Mouse (Mus musculus) adrenal gland, adult 8-10 months (tissue): ENCODE data around the gene Fank1. TPM values are rescaled to one million over a fixed set of nuclear protein-coding genes. Genes with fewer than 3 reads are reported as not detected.
A peak's percentile ranks its signal among the peaks of the same experiment; 100 is the strongest.
"Not testable (repeated sequence)": the region's sequence is repeated elsewhere in the genome, so short reads cannot be mapped to it uniquely, and the experiment has no call there.

Source experiments
- DNase-seq: peaks from one replicate; pipeline ENCODE4 v3.0.0; 2022
- total RNA-seq, 4 experiments: library from RNA; stranded (reverse); gene quantifications; 2 replicates each; pipeline ENCODE4 v1.2.4; 2022

The Fank1 gene
- total RNA-seq, 4 experiments from 2014 or later = 0.20 to 1.0 (median 0.42) TPM; not detected in 1

GRCm38 (mm10) chr7:133839546-133839945 lies 62.9 kb downstream of the Fank1 start:
- DNase-seq = no peak

DNA sequence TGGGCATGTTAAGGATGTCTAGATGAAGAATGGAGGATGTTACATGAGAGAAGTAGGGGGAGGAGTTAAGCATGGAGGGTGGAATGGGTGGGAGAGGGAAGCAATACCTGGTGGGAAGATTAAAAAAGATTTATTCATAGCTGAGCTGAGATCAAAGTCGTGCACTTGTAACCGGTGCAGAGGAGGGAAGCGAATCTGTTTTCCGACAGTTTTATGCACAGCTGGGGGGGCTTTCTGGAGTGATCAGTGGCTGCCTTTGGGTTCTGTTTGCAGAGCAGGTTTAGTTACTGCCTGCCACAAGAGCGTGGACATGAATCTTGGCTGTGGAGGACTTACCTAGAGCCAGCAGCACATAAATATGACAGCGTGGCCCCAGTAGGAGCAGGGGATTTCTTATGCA lies 65.4 kb downstream of the Fank1 start:
- DNase-seq = no peak

GRCm38 (mm10) chr7:133847175-133847574 lies 70.5 kb downstream of the Fank1 start:
- no peak for DNase-seq

GRCm38 (mm10) chr7:133848180-133848579 lies 71.5 kb downstream of the Fank1 start:
- DNase-seq = no peak

DNA sequence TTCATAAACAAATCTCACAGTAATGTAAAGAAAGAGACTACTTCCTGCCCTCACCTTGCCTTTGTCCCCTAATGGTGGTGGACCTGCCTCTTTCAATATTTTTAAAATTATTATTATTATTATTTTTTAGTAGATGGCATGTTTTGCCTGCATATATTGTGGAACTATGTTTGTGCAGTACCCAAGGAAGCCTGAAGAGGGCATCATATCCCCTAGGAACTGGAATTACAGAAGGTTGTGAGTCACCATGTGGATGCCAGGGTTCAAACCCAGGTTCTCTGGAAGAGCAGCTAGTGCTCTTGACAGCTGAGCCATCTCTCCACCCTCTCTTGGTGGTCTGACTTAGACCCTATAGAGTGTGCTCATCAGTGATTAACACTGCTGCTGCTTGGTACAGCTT lies 74.1 kb downstream of the Fank1 start:
- DNase-seq = no peak

DNA sequence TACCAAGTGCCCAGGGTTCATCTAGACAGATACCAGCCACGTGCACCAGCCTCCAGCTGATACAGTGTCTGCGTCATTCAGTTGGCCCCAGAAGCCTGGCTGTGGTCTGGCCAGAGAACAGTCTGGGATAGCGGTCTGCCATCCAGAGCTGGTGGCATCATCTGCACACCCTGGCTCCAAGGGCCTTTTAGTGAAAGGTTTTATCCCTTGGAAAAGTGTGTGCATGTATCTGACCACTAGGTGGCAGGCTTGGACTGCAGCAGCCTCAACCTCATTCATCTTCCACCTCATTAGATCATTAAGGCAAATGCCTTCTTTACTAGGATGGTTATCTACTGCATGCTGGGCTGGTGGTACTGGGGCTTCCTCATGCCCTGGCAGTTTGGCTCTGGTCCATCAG lies 79.6 kb downstream of the Fank1 start:
- DNase-seq = peak; percentile 59

- no peak for DNase-seq
Measured at GRCm38 (mm10) chr7:133858506-133858905, 81.8 kb downstream of the Fank1 start.

GRCm38 (mm10) chr7:133859548-133859947 lies 82.9 kb downstream of the Fank1 start:
- DNase-seq = no peak

DNA sequence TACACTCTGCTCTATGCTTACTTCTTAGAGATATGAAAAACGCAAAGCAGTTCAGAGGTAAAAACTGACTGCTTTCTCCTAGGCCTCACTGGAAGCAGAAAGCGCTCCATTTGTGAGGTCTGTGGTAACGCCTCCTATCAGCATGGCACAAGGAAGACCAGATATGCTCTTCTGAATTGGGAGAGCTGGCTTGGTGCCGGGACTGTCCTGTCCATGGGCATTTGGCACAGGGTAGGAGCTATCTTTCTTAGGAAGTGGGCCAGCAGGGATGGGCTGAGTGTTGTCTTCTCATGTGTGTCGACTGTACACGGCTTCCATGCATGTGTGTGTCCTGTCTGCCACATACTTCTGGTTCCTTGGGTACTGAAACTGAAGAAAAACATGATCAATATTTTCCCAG lies 85.6 kb downstream of the Fank1 start:
- no peak for DNase-seq

DNA sequence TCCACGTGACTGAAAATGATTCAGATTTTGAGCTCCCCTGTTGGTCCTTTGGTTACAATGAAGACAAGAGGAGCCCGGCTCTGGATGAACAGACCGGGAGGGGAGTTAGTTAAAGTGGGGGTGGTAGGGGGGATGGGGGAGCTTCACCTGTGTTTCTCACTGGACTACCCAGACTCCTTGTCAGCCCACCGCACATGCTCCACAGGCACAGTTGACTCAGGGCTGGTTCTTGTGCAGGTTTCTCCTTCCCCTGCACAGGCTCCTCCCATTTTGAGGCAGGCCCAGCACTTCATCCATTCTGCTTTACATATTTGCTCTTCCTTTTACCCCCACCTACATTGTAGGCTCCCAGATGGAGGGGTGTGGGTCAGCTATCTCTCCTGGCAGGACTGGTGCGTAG lies 86.1 kb downstream of the Fank1 start:
- DNase-seq = no peak

DNA sequence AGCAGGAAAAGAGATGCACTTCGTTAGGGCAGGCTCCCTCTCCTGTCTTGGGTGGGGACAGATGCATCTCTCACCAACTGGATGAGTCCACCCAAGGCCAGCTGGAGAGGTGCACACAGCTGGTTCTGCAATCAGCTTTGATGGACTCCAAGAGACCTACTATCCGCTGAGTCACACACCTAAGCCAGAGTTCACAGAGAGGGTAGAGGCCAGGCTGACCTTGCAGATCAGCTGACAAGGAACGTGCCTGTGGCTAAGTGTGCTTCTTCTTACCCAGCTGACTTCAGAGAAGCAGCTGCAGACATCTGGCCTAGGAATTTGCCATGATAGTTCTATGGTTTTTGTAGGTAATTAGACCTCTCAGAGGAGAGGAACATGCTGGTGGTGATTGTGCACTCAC lies 86.5 kb downstream of the Fank1 start:
- peak; percentile 21 for DNase-seq

DNA sequence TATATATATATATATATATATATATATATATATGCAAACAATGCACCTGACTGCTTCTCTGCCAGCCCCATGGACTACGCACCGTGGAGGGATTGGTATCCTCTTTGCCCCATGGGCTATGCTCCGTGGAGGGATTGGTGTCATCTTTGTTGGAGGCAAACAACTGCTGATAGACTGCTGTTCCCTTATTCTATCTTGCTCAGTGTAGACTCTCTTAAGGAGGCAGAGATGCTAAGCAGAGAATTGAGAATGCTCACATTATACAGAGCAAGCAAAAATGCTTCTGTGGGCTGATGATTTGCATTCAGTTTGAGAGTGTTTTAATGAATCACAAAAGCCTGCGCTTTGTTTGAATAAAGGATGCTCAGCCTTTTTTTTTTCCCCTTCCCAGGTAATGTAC lies 87.0 kb downstream of the Fank1 start:
- no peak for DNase-seq

DNA sequence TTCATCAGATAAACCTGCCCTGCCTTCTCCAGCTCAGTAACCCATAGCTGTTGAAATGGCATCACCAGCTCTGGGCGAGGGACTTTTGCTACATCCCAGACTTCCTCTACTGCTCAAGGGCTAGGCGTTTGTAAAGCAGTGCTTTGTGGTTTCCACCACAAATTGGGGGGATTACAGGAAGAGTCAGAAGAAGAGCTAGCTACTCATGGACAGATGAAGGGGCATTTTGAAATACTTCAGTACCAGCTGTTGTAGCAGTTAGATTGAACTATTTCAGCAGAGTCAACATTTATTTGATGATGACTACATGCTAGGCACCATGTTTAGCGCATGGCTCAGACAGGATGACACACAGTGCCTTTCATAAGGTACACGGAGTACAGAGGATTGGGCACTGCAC lies 93.6 kb downstream of the Fank1 start:
- DNase-seq = no peak

GRCm38 (mm10) chr7:133872701-133873100 lies 96.0 kb downstream of the Fank1 start:
- DNase-seq = no peak

DNA sequence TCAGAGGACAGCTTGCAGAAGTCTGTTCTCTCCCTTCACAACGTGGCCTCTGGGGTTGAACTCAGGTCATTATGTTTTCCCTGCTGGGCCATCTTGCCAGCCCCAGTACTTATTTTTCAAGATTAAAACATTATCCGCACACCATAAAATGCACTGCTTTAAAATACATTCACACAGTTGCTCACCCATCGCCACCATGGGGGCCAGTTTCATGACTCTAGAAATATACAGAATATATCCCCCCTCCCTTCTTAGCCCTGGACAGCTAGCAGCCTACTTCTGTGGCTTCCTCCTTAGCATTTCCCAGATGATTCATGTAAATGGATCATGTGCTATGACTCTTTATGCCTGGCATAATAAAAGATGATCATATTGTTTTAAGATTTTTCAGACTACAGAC lies 99.5 kb downstream of the Fank1 start:
- DNase-seq = no peak

DNA sequence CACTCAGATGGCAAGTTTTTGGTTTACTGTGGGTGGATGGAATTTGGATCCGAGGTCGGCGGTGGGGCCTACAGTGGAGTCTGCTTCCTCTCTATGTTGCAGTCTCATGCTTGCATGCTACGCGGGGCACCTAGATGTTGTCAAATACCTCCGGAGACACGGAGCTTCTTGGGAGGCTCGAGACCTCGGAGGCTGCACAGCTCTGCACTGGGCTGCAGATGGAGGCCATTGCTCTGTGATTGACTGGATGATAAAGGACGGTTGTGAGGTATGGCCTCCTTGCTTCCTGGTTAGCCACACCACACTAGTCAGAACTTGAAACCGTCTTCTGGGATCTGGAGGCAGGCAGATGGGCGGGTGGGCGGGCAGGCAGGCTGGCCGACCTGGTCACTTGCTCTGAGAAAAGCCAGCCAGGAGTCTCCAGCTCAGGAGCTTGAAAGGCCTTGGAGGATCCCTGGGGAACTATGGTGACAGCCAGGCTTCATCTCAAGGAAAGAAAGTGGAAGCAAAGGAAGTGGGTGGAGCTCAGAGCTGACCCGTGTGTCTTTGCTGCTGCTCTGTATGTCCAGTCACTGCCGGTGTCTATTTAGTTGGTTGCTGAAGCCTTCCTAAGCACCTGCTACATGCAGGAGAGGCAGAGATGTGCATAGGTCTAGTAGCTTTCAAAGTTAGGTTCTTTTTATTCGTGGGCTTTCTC lies 100.1 kb downstream of the Fank1 start:
- DNase-seq = no peak

- DNase-seq = no peak
Measured at GRCm38 (mm10) chr7:133879761-133880160, 103.1 kb downstream of the Fank1 start.

GRCm38 (mm10) chr7:133884759-133885431 lies 108.2 kb downstream of the Fank1 start:
- not testable (repeated sequence) for DNase-seq

DNA sequence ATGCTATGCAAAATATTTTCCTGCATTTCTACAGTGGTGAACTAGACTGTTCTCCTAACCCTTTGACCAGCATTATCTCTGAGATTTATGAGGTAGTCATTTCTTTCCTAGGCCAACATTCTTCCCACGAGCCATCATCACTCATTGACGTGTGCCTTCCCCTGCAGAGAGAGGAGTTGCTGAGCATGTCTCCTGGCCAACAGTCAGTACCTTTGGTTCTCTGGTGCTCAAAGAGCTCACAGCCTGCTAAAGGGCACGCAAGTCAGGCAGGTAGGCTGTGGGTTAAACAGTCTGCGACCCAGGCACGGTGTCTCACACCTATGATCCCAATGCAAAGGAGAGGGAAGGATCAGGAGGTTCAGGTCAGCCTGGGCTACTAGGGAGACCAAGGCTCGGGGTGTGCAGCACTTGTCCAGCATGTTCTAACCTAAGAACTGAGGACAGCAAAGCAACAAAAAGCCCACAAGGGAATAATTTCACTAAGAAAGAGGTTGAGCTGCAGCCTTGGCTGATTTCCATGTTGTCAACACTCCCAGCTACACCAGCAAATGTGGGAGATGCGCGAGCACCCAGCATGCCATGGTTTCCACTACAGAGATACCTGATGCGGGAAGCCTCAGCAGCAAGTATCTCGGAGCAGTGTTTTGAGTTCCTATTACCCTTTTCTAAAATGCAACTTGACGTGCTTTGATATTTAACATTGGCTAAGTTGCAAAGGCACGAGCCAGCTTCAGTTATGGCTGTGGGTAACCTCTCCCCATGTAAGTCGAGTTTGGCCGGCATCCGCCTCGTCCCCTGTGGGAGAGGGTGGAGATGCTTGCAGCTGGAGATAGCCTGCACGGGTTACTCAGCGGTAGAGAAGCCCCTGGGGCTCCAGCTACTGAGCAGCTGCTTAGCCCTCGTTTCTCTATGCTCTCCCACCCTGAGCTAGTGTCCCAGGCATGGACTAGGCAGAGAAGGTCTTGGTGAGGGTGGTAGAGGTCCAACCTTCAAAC lies 112.6 kb downstream of the Fank1 start:
- no peak for DNase-seq

DNA sequence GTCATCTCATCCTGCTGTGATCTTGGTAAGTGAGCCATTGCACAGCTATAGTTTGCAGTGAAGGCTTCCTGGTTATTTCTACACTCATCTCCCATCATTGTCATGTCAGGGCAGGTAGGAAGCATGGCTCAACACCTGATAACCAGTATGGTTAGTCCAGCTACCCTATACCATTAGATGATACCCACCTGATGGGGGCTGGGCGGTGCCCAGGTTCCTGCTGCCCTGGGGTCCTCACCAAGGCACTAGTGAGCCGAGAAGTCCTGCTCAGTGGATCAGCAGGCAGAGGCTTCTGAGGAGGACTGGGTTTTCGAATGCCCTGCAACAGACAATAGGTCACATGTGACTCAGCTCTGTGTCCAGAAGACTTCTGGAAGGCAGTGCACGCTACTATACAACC lies 113.3 kb downstream of the Fank1 start:
- DNase-seq = no peak

DNA sequence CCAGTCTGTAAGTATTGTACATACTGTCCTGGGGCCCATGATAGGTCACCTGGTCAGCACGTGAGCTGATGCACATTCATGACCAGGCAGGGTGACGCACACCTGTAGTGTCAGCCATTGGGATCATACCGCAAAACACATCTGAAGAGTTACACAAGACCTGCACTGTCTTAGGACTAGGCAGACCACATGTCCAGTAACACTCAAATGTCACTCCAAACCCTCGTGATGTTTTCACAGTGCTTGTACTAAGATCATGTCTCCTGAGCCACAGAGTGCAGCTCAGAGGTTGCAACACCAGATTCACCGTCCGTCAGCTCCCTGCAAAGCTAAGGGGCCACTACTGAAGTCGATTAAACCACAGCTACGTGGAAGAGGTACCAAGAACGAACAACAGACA lies 114.6 kb downstream of the Fank1 start:
- no peak for DNase-seq

DNA sequence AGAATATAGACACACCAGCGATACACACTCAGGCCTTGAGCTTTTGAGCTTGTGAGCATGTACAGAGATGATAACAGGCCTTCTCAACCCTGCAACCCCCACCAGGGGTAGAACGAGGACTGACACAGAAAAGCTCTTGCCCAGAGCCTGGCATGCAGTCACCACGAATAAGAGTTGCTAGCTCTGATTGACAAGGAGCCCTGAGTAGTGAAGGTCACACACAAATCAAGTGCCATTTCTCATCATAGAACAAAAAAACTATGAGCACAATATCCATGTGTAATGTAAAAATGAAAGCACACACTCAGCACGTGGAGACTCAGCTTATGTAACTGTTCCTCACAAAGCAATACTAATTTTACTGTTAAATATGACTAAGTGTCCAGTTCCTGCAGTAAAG lies 115.1 kb downstream of the Fank1 start:
- DNase-seq = no peak

DNA sequence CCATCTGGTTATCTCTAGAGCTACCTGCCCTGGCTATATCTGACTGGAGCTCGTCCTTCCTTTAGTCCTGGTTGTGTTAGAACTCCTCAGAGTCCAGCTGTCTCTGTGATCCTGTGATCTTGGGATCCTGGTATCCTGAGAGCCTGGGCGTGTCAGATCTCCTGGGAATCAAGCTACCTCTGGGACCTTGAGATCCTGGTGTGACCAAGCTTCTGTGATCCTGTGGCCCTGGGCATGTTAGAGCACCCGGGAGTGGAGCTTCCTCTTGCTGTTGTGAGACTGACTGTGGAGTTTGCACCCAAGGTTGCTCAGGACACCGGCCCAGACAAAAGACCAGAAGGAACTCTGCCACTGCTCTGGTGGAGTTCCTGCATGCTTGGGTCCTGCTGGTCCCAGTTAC lies 122.7 kb downstream of the Fank1 start:
- no peak for DNase-seq
